Mouse (Mus musculus) stomach, embryonic 14.5 days (tissue): ENCODE results near the gene Hist1h2bj. TPM values are rescaled to one million over a fixed set of nuclear protein-coding genes. Genes with fewer than 3 reads are reported as not detected.

Experiments
- microRNA-seq: library from miRNA; unstranded; fragments of <30 nt; microRNA quantifications from one replicate; pipeline ENCODE4, GENCODE M21; 2016
- polyA plus RNA-seq: library from polyadenylated mRNA; unstranded; fragments of >200 nt; fragmentation: Nextera tagmentation; extraction: Ambion mirVana; gene quantifications from 2 replicates; pipeline ENCODE4 v1.2.1, GENCODE M21; 2014

Gene Hist1h2bj
- polyA plus RNA-seq, 1 experiment from 2014 or later, result 12.4 TPM

Small RNA genes within 50 kb of the gene (microRNA-seq; reads per million reads assigned to microRNA genes)
- not detected for gene Gm26300
- gene Gm44390, result not detected
- gene Gm44486, result not detected

Other genes with a start within 250 kb of the Hist1h2bj start
- 17.5 and 19.7 TPM in 2 replicates for gene Hist1h2bq, start 233.0 kb upstream of the Hist1h2bj start, polyA plus RNA-seq
- gene Hist1h2ao, start 232.7 kb upstream of the Hist1h2bj start, polyA plus RNA-seq, result not detected in 2 replicates
- gene Hist1h4m, start 231.5 kb upstream of the Hist1h2bj start, polyA plus RNA-seq, result not detected in 2 replicates
- gene Hist1h4n, start 211.0 kb upstream of the Hist1h2bj start, polyA plus RNA-seq, result 18.2 and 28.4 TPM in 2 replicates
- 3,565 and 4,516 TPM in 2 replicates for gene Hist1h2ap, start 209.7 kb upstream of the Hist1h2bj start, polyA plus RNA-seq
- 24.3 and 25.5 TPM in 2 replicates for gene Hist1h2br, start 209.5 kb upstream of the Hist1h2bj start, polyA plus RNA-seq
- gene Zfp184, start 98.1 kb upstream of the Hist1h2bj start, polyA plus RNA-seq, result 16.5 and 16.8 TPM in 2 replicates
- not detected in 2 replicates for gene Pom121l2, start 62.0 kb upstream of the Hist1h2bj start, polyA plus RNA-seq
- 0.15 and 0.75 TPM in 2 replicates for gene Prss16, start 33.5 kb upstream of the Hist1h2bj start, polyA plus RNA-seq
- gene Hist1h2ah, start 7.6 kb upstream of the Hist1h2bj start, polyA plus RNA-seq, result 10.3 and 12.7 TPM in 2 replicates
- gene Hist1h2bk, start 7.3 kb upstream of the Hist1h2bj start, polyA plus RNA-seq, result 7.0 and 7.5 TPM in 2 replicates
- gene Hist1h4i, start 1.9 kb upstream of the Hist1h2bj start, polyA plus RNA-seq, result 19.1 and 22.4 TPM in 2 replicates
- gene Hist1h2ag, start 270 bp upstream of the Hist1h2bj start, polyA plus RNA-seq, result 43.8 and 54.9 TPM in 2 replicates
- gene Vmn1r188, start 41.2 kb downstream of the Hist1h2bj start, polyA plus RNA-seq, result not detected in 2 replicates
- gene Vmn1r189, start 62.6 kb downstream of the Hist1h2bj start, polyA plus RNA-seq, result not detected in 2 replicates
- not detected in 2 replicates for gene Vmn1r191, start 140.8 kb downstream of the Hist1h2bj start, polyA plus RNA-seq
- gene Vmn1r192, start 147.9 kb downstream of the Hist1h2bj start, polyA plus RNA-seq, result not detected in 2 replicates
- gene Vmn1r193, start 179.9 kb downstream of the Hist1h2bj start, polyA plus RNA-seq, result not detected in 2 replicates
- gene Vmn1r194, start 201.0 kb downstream of the Hist1h2bj start, polyA plus RNA-seq, result not detected in 2 replicates
- not detected in 2 replicates for gene Vmn1r195, start 227.3 kb downstream of the Hist1h2bj start, polyA plus RNA-seq
- gene Vmn1r196, start 246.7 kb downstream of the Hist1h2bj start, polyA plus RNA-seq, result not detected in 2 replicates